Mouse (Mus musculus): Measurements from ENCODE around the gene Emc1. TPM values are rescaled to one million over a fixed set of nuclear protein-coding genes. Genes with fewer than 3 reads are reported as not detected.

Gene Emc1
- polyA plus RNA-seq, 1 experiment = 29.2 TPM

GRCm38 (mm10) chr4:139336822-139337483, 15.4 kb upstream of the Emc1 start:
- no peaks in the 10 kb centered on the region for H3K36me3 ChIP-seq (ENCODE audit: control insufficient read depth, insufficient read depth, low read length)
- peak overlapping the region; percentile 60 for H3K27ac ChIP-seq (ENCODE audit: insufficient read depth, low read depth, low read length)
- TF ChIP-seq CTCF (conservative IDR thresholded peaks at IDR 0.05; ENCODE audit: insufficient read depth, insufficient read length, low read depth, low read length) (peak; percentile 87), POLR2A (IDR thresholded peaks at IDR 0.05; ENCODE audit: low read depth, low read length) (no peak)
- H3K27me3 ChIP-seq (replicated peaks; ENCODE audit: control insufficient read depth, insufficient read depth, low read length) = no peaks in the 10 kb centered on the region
- peak overlapping the region; percentile 53 for H3K4me3 ChIP-seq (ENCODE audit: insufficient read depth, low read depth, low read length)
- peak; percentile 88 for DNase-seq
- WGBS = 20% methylated on average over 24 of the region's 24 CpGs
- peaks cover 7% of the 10 kb centered on the region; the same call in 1 of the 2 replicates for H3K4me1 ChIP-seq (ENCODE audit: control insufficient read depth, insufficient read depth, low read length)

GRCm38 (mm10) chr4:139338145-139338544, 14.2 kb upstream of the Emc1 start:
- 58% methylated on average over 33 of the region's 33 CpGs for WGBS
- TF ChIP-seq POLR2A (IDR thresholded peaks at IDR 0.05; ENCODE audit: low read depth, low read length) (no peak), CTCF (conservative IDR thresholded peaks at IDR 0.05; ENCODE audit: insufficient read depth, insufficient read length, low read depth, low read length) (no peak)
- no peaks in the 10 kb centered on the region for H3K36me3 ChIP-seq (ENCODE audit: control insufficient read depth, insufficient read depth, low read length)
- H3K4me1 ChIP-seq (ENCODE audit: control insufficient read depth, insufficient read depth, low read length) = peaks cover 7% of the 10 kb centered on the region; the same call in 1 of the 2 replicates
- H3K4me3 ChIP-seq (ENCODE audit: insufficient read depth, low read depth, low read length) = no peak overlapping the region
- H3K27me3 ChIP-seq (replicated peaks; ENCODE audit: control insufficient read depth, insufficient read depth, low read length) = no peaks in the 10 kb centered on the region
- no peak overlapping the region for H3K27ac ChIP-seq (ENCODE audit: insufficient read depth, low read depth, low read length)
- no peak for DNase-seq

GRCm38 (mm10) chr4:139340835-139341234, 11.6 kb upstream of the Emc1 start:
- DNase-seq = no peak
- H3K27ac ChIP-seq (ENCODE audit: insufficient read depth, low read depth, low read length) = no peak overlapping the region
- TF ChIP-seq CTCF (conservative IDR thresholded peaks at IDR 0.05; ENCODE audit: insufficient read depth, insufficient read length, low read depth, low read length) (no peak), POLR2A (IDR thresholded peaks at IDR 0.05; ENCODE audit: low read depth, low read length) (no peak)

GRCm38 (mm10) chr4:139341556-139342233, 10.7 kb upstream of the Emc1 start:
- no peak overlapping the region for H3K4me3 ChIP-seq (ENCODE audit: insufficient read depth, low read depth, low read length)
- no peaks in the 10 kb centered on the region for H3K27me3 ChIP-seq (replicated peaks; ENCODE audit: control insufficient read depth, insufficient read depth, low read length)
- no peaks in the 10 kb centered on the region; the same call in 1 of the 2 replicates for H3K4me1 ChIP-seq (ENCODE audit: control insufficient read depth, insufficient read depth, low read length)
- no peaks in the 10 kb centered on the region for H3K36me3 ChIP-seq (ENCODE audit: control insufficient read depth, insufficient read depth, low read length)
- TF ChIP-seq POLR2A (IDR thresholded peaks at IDR 0.05; ENCODE audit: low read depth, low read length) (no peak), CTCF (conservative IDR thresholded peaks at IDR 0.05; ENCODE audit: insufficient read depth, insufficient read length, low read depth, low read length) (0 out of 2 replicates have a peak, but pooled peaks have one; percentile 5)
- 39% methylated on average over 7 of the region's 7 CpGs for WGBS
- no peak overlapping the region for H3K27ac ChIP-seq (ENCODE audit: insufficient read depth, low read depth, low read length)
- peak; percentile 68 for DNase-seq

More at GRCm38 (mm10) chr4:139340835-139341234, 11.6 kb upstream of the Emc1 start:
- no peaks in the 10 kb centered on the region; the same call in 1 of the 2 replicates for H3K4me1 ChIP-seq (ENCODE audit: control insufficient read depth, insufficient read depth, low read length)
- H3K36me3 ChIP-seq (ENCODE audit: control insufficient read depth, insufficient read depth, low read length) = no peaks in the 10 kb centered on the region
- H3K4me3 ChIP-seq (ENCODE audit: insufficient read depth, low read depth, low read length) = no peak overlapping the region
- H3K27me3 ChIP-seq (replicated peaks; ENCODE audit: control insufficient read depth, insufficient read depth, low read length) = no peaks in the 10 kb centered on the region
- WGBS = 81% methylated on average over 4 of the region's 4 CpGs

- H3K36me3 ChIP-seq (ENCODE audit: control insufficient read depth, insufficient read depth, low read length) = no peaks in the 10 kb centered on the region
- 30% methylated on average over 5 of the region's 5 CpGs for WGBS
- H3K4me3 ChIP-seq (ENCODE audit: insufficient read depth, low read depth, low read length) = no peak overlapping the region
- TF ChIP-seq POLR2A (IDR thresholded peaks at IDR 0.05; ENCODE audit: low read depth, low read length) = no peak
- no peak for TF ChIP-seq CTCF (conservative IDR thresholded peaks at IDR 0.05; ENCODE audit: insufficient read depth, insufficient read length, low read depth, low read length)
- H3K4me1 ChIP-seq (ENCODE audit: control insufficient read depth, insufficient read depth, low read length) = no peaks in the 10 kb centered on the region; the same call in 1 of the 2 replicates
- no peaks in the 10 kb centered on the region for H3K27me3 ChIP-seq (replicated peaks; ENCODE audit: control insufficient read depth, insufficient read depth, low read length)
- no peak overlapping the region for H3K27ac ChIP-seq (ENCODE audit: insufficient read depth, low read depth, low read length)
- peak; percentile 76 for DNase-seq
Observed at GRCm38 (mm10) chr4:139343718-139344117, 8.7 kb upstream of the Emc1 start.

GRCm38 (mm10) chr4:139345416-139346019, 6.9 kb upstream of the Emc1 start:
- no peak for TF ChIP-seq CTCF (conservative IDR thresholded peaks at IDR 0.05; ENCODE audit: insufficient read depth, insufficient read length, low read depth, low read length)
- TF ChIP-seq POLR2A (IDR thresholded peaks at IDR 0.05; ENCODE audit: low read depth, low read length) = no peak
- H3K27me3 ChIP-seq (replicated peaks; ENCODE audit: control insufficient read depth, insufficient read depth, low read length) = no peaks in the 10 kb centered on the region
- H3K4me3 ChIP-seq (ENCODE audit: insufficient read depth, low read depth, low read length) = no peak overlapping the region
- H3K27ac ChIP-seq (ENCODE audit: insufficient read depth, low read depth, low read length) = no peak overlapping the region
- WGBS = 89% methylated on average over 23 of the region's 23 CpGs
- no peaks in the 10 kb centered on the region; the same call in 1 of the 2 replicates for H3K4me1 ChIP-seq (ENCODE audit: control insufficient read depth, insufficient read depth, low read length)
- H3K36me3 ChIP-seq (ENCODE audit: control insufficient read depth, insufficient read depth, low read length) = no peaks in the 10 kb centered on the region; the same call in 1 of the 2 replicates
- DNase-seq = no peak
